Mouse (Mus musculus) MEL (cell line): ENCODE measurements around the gene Ugt1a9. TPM values are rescaled to one million over a fixed set of nuclear protein-coding genes. Genes with fewer than 3 reads are reported as not detected.

ENCODE experiments used
- DNase-seq: peaks from one replicate; pipeline ENCODE4 v3.0.0; 2011; ENCODE audit warnings: low read depth, low spot score
- H3K27ac ChIP-seq: 2 replicates; pipeline ENCODE4 v1.5.1; 2012; ENCODE audit warnings: low read depth, mild to moderate bottlenecking, control low read depth, low read length, moderate library complexity; ENCODE audit not compliant: control insufficient read depth
- H3K27me3 ChIP-seq, 2 experiments: fragments of 150-350 bp in 1 of 2; sonication (generic) in 1 of 2; 2 replicates each; pipeline ENCODE4 v1.6.1; 2012; ENCODE audit warnings: low read length in 2 of 2, mild to moderate bottlenecking in 2 of 2, improper control_type of control experiment in 1 of 2, moderate library complexity in 1 of 2; ENCODE audit not compliant: insufficient read depth in 2 of 2, control insufficient read depth in 1 of 2
- H3K36me3 ChIP-seq, 2 experiments: 2 replicates each; pipeline ENCODE4 v1.6.1; 2012 to 2014; ENCODE audit warnings: low read length in 2 of 2, improper control_type of control experiment in 1 of 2, inconsistent platforms in 1 of 2, mild to moderate bottlenecking in 1 of 2; ENCODE audit not compliant: insufficient read depth in 2 of 2, control insufficient read depth in 1 of 2
- H3K4me1 ChIP-seq, 2 experiments: fragments of 150-350 bp in 1 of 2; sonication (generic) in 1 of 2; 2 replicates each; pipeline ENCODE4 v1.6.1; 2012; ENCODE audit warnings: low read length in 2 of 2, improper control_type of control experiment in 1 of 2, mild to moderate bottlenecking in 1 of 2; ENCODE audit not compliant: insufficient read depth in 2 of 2, control insufficient read depth in 1 of 2
- H3K4me3 ChIP-seq, 2 experiments: fragments of 150-350 bp in 1 of 2; sonication (generic) in 1 of 2; 2 replicates each; pipeline ENCODE4 v1.5.1; 2012; ENCODE audit warnings: low read depth in 2 of 2, low read length in 2 of 2, mild to moderate bottlenecking in 2 of 2, moderate library complexity in 2 of 2, control low read depth in 1 of 2, improper control_type of control experiment in 1 of 2; ENCODE audit not compliant: control insufficient read depth in 1 of 2, insufficient read depth in 1 of 2
- H3K79me2 ChIP-seq: 2 replicates; pipeline ENCODE4 v1.6.1; 2012; ENCODE audit warnings: mild to moderate bottlenecking, low read length, moderate library complexity; ENCODE audit not compliant: control insufficient read depth, poor library complexity, insufficient read depth
- H3K9ac ChIP-seq: 2 replicates; pipeline ENCODE4 v1.6.1; 2012; ENCODE audit warnings: low read depth, mild to moderate bottlenecking, control low read depth, low read length, moderate library complexity; ENCODE audit not compliant: control insufficient read depth, poor library complexity, severe bottlenecking
- H3K9me3 ChIP-seq: fragments of 150-350 bp; sonication (generic); replicated peaks from 2 replicates; pipeline ENCODE4 v1.6.1; 2012; ENCODE audit warnings: mild to moderate bottlenecking, low read length, improper control_type of control experiment, moderate library complexity; ENCODE audit not compliant: insufficient read depth
- BHLHE40 ChIP-seq: IDR thresholded peaks from 2 replicates; pipeline ENCODE4 v1.6.1; 2012; ENCODE audit warnings: low read depth, mild to moderate bottlenecking, inconsistent platforms, low read length, improper control_type of control experiment, borderline replicate concordance
- CHD1 ChIP-seq: IDR thresholded peaks from 2 replicates; pipeline ENCODE4 v1.6.1; 2012; ENCODE audit warnings: low read depth, mild to moderate bottlenecking, inconsistent platforms, low read length, improper control_type of control experiment
- CHD2 ChIP-seq: IDR thresholded peaks from 2 replicates; pipeline ENCODE4 v1.6.1; 2011; ENCODE audit warnings: low read length, improper control_type of control experiment
- CTCF ChIP-seq, 3 experiments: IDR thresholded peaks in 2 of 3; conservative IDR thresholded peaks in 1 of 3; 2 replicates each; pipeline ENCODE4 v1.5.1; 2011 to 2012; ENCODE audit warnings: low read length in 3 of 3, low read depth in 2 of 3, mild to moderate bottlenecking in 2 of 3, improper control_type of control experiment in 1 of 3, inconsistent platforms in 1 of 3, mixed read lengths in 1 of 3, moderate library complexity in 1 of 3; ENCODE audit not compliant: control insufficient read depth in 1 of 3, insufficient read depth in 1 of 3, poor library complexity in 1 of 3, severe bottlenecking in 1 of 3
- E2F4 ChIP-seq: IDR thresholded peaks from 2 replicates; pipeline ENCODE4 v1.6.1; 2011; ENCODE audit warnings: low read depth, low read length, improper control_type of control experiment, borderline replicate concordance
- EP300 ChIP-seq, 2 experiments: IDR thresholded peaks; 2 replicates each; pipeline ENCODE4 v1.6.1; 2011; ENCODE audit warnings: improper control_type of control experiment in 2 of 2, low read length in 2 of 2, low read depth in 1 of 2, mild to moderate bottlenecking in 1 of 2
- ETS1 ChIP-seq: IDR thresholded peaks from 2 replicates; pipeline ENCODE4 v1.6.1; 2012; ENCODE audit warnings: low read depth, mild to moderate bottlenecking, inconsistent platforms, low read length, improper control_type of control experiment, moderate library complexity
- KAT2A ChIP-seq: conservative IDR thresholded peaks from 2 replicates; pipeline ENCODE4 v1.6.1; 2012; ENCODE audit warnings: low read depth, low read length, improper control_type of control experiment, inconsistent platforms
- MAFK ChIP-seq: IDR thresholded peaks from 2 replicates; pipeline ENCODE4 v1.6.1; 2011; ENCODE audit warnings: low read depth, mild to moderate bottlenecking, low read length, improper control_type of control experiment, borderline replicate concordance
- MAX ChIP-seq: IDR thresholded peaks from 2 replicates; pipeline ENCODE4 v1.6.1; 2011; ENCODE audit warnings: low read length, improper control_type of control experiment
- MAZ ChIP-seq: IDR thresholded peaks from 2 replicates; pipeline ENCODE4 v1.6.1; 2012; ENCODE audit warnings: low read depth, mild to moderate bottlenecking, inconsistent platforms, low read length, improper control_type of control experiment
- MEF2A ChIP-seq: IDR thresholded peaks from 2 replicates; pipeline ENCODE4 v1.6.1; 2014; ENCODE audit warnings: low read depth, mild to moderate bottlenecking, inconsistent platforms, low read length, improper control_type of control experiment; ENCODE audit not compliant: poor library complexity, insufficient replicate concordance, severe bottlenecking; ENCODE audit errors: extremely low read depth
- MXI1 ChIP-seq: IDR thresholded peaks from 2 replicates; pipeline ENCODE4 v1.6.1; 2011; ENCODE audit warnings: mild to moderate bottlenecking, low read depth, low read length, improper control_type of control experiment
- MYB ChIP-seq: IDR thresholded peaks from 2 replicates; pipeline ENCODE4 v1.6.1; 2011; ENCODE audit warnings: mild to moderate bottlenecking, low read depth, low read length, improper control_type of control experiment
- NELFE ChIP-seq: IDR thresholded peaks from 2 replicates; pipeline ENCODE4 v1.6.1; 2011; ENCODE audit warnings: low read depth, low read length, improper control_type of control experiment
- NRF1 ChIP-seq: IDR thresholded peaks from 2 replicates; pipeline ENCODE4 v1.6.1; 2014; ENCODE audit warnings: low read depth, mild to moderate bottlenecking, inconsistent platforms, low read length, improper control_type of control experiment, moderate library complexity; ENCODE audit not compliant: poor library complexity, insufficient read depth, severe bottlenecking
- POLR2A ChIP-seq, 2 experiments: IDR thresholded peaks; 2 replicates each; pipeline ENCODE4 v1.6.1; 2011 to 2012; ENCODE audit warnings: low read length in 2 of 2, mild to moderate bottlenecking in 2 of 2, control low read depth in 1 of 2, improper control_type of control experiment in 1 of 2, low read depth in 1 of 2, moderate library complexity in 1 of 2; ENCODE audit not compliant: control insufficient read depth in 1 of 2, insufficient read depth in 1 of 2, poor library complexity in 1 of 2
- POLR2AphosphoS5 ChIP-seq: IDR thresholded peaks from 2 replicates; pipeline ENCODE4 v1.6.1; 2012; ENCODE audit warnings: low read depth, borderline replicate concordance, mild to moderate bottlenecking, inconsistent platforms, low read length, moderate library complexity, mixed read lengths
- RAD21 ChIP-seq: IDR thresholded peaks from 2 replicates; pipeline ENCODE4 v1.6.1; 2011; ENCODE audit warnings: mild to moderate bottlenecking, low read depth, low read length, improper control_type of control experiment
- RCOR1 ChIP-seq: IDR thresholded peaks from 2 replicates; pipeline ENCODE4 v1.6.1; 2012; ENCODE audit warnings: low read depth, mild to moderate bottlenecking, inconsistent platforms, low read length, improper control_type of control experiment
- SIN3A ChIP-seq: IDR thresholded peaks from 2 replicates; pipeline ENCODE4 v1.6.1; 2012; ENCODE audit warnings: low read length, improper control_type of control experiment, inconsistent platforms
- SMC3 ChIP-seq: IDR thresholded peaks from 2 replicates; pipeline ENCODE4 v1.6.1; 2011; ENCODE audit warnings: low read depth, low read length, improper control_type of control experiment
- TBP ChIP-seq: IDR thresholded peaks from 2 replicates; pipeline ENCODE4 v1.8.0; 2011; ENCODE audit warnings: low read depth, low read length, improper control_type of control experiment
- TCF12 ChIP-seq: IDR thresholded peaks from 2 replicates; pipeline ENCODE4 v1.6.1; 2014; ENCODE audit warnings: low read depth, mild to moderate bottlenecking, inconsistent platforms, low read length, improper control_type of control experiment, moderate library complexity
- UBTF ChIP-seq: IDR thresholded peaks from 2 replicates; pipeline ENCODE4 v1.6.1; 2012; ENCODE audit warnings: low read depth, mild to moderate bottlenecking, inconsistent platforms, low read length, improper control_type of control experiment, moderate library complexity, borderline replicate concordance; ENCODE audit not compliant: insufficient read depth
- USF1 ChIP-seq: IDR thresholded peaks from 2 replicates; pipeline ENCODE4 v1.6.1; 2014; ENCODE audit warnings: low read depth, mild to moderate bottlenecking, inconsistent platforms, low read length, improper control_type of control experiment, moderate library complexity
- USF2 ChIP-seq, 2 experiments: IDR thresholded peaks; 2 replicates each; pipeline ENCODE4 v1.6.1; 2011 to 2012; ENCODE audit warnings: improper control_type of control experiment in 2 of 2, low read length in 2 of 2, borderline replicate concordance in 1 of 2, inconsistent platforms in 1 of 2, low read depth in 1 of 2, mild to moderate bottlenecking in 1 of 2; ENCODE audit not compliant: insufficient read depth in 1 of 2
- ZKSCAN1 ChIP-seq: IDR thresholded peaks from 2 replicates; pipeline ENCODE4 v1.6.1; 2012; ENCODE audit warnings: low read depth, mild to moderate bottlenecking, inconsistent platforms, low read length, improper control_type of control experiment, moderate library complexity
- ZMIZ1 ChIP-seq: IDR thresholded peaks from 2 replicates; pipeline ENCODE4 v1.6.1; 2012; ENCODE audit warnings: low read depth, mild to moderate bottlenecking, inconsistent platforms, low read length, improper control_type of control experiment, moderate library complexity
- ZNF384 ChIP-seq: IDR thresholded peaks from 2 replicates; pipeline ENCODE4 v1.6.1; 2012; ENCODE audit warnings: low read depth, mild to moderate bottlenecking, inconsistent platforms, low read length, improper control_type of control experiment
- polyA plus RNA-seq, 2 experiments: library from polyadenylated mRNA; stranded (reverse) in 1 of 2; unstranded in 1 of 2; fragments of >175 nt in 1 of 2; fragments of >200 nt in 1 of 2; gene quantifications; 2 replicates each; pipeline versions ENCODE4 v1.2.1 to v1.2.4; 2012; ENCODE audit warnings: low replicate concordance in 2 of 2, low read depth in 1 of 2; ENCODE audit not compliant: insufficient read length in 2 of 2, insufficient read depth in 1 of 2, missing spikeins in 1 of 2
- total RNA-seq: library from RNA; depleted of rRNA; stranded (reverse); fragments of 300-350 nt; gene quantifications from 2 replicates; pipeline ENCODE4 v1.2.3, GENCODE M21; 2012

The Ugt1a9 gene
- total and polyA plus RNA-seq, 3 experiments: not detected

DNA sequence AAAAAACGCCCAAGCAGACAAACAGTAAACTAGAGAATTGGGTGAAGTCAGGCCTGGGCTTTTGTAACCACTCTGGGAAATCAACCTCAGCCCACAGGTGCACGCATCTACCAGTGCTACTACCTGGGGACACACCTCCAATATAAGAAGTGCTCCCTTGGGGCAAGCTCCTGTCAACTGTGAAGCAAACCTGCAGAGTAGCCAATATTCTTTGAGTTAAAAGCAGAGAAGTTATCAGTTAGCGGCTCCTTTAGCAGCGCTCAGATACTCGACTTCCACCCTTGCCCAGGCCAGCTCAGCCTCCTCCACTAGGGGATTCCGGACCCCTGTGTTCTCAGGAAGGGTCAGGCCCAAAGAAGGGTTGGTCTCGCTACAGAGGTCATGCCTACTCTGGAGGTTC, 191.1 kb downstream of the Ugt1a9 start:
- H3K9me3 ChIP-seq: no peaks in the 10 kb centered on the region
- no peak overlapping the region for H3K4me3 ChIP-seq
- H3K36me3 ChIP-seq: peaks cover 14 to 24% of the 10 kb centered on the region in 2 experiments
- H3K27ac ChIP-seq: peak overlapping the region; percentile 31; the same call in 1 of the 2 replicates
- TF ChIP-seq MAZ: no peak
- TF ChIP-seq POLR2A (IDR thresholded peaks at IDR 0.05; ENCODE audit: control insufficient read depth in 1 of 2, insufficient read depth in 1 of 2, low read depth in 1 of 2, low read length in 2 of 2, poor library complexity in 1 of 2): no peak; a peak in 2 of 4 replicates
- no peak for TF ChIP-seq UBTF
- TF ChIP-seq NELFE: peak; percentile 20; the same call in 1 of the 2 replicates
- TF ChIP-seq SIN3A: no peak; the same call in 1 of the 2 replicates
- TF ChIP-seq ZKSCAN1: no peak
- no peak for TF ChIP-seq USF2 (IDR thresholded peaks at IDR 0.05; ENCODE audit: borderline replicate concordance in 1 of 2, insufficient read depth in 1 of 2, low read depth in 1 of 2, low read length in 2 of 2)
- no peak for TF ChIP-seq POLR2AphosphoS5
- peak; percentile 13; the same call in 1 of the 2 replicates for TF ChIP-seq SMC3
- TF ChIP-seq ETS1: no peak
- TF ChIP-seq CTCF (IDR thresholded peaks at IDR 0.05 in 2 of 3, conservative IDR thresholded peaks at IDR 0.05 in 1 of 3; ENCODE audit: control insufficient read depth in 1 of 3, insufficient read depth in 1 of 3, low read depth in 2 of 3, low read length in 3 of 3, poor library complexity in 1 of 3, severe bottlenecking in 1 of 3): no peak
- no peak for TF ChIP-seq MXI1
- TF ChIP-seq MAX: 0 out of 2 replicates have a peak, but pooled peaks have one; percentile 1
- 0 out of 4 replicates have a peak, but pooled peaks of 1 of the 2 experiments have one; percentile 5 for TF ChIP-seq EP300 (IDR thresholded peaks at IDR 0.05; ENCODE audit: low read depth in 1 of 2, low read length in 2 of 2)
- TF ChIP-seq BHLHE40: no peak
- no peak for TF ChIP-seq ZNF384
- TF ChIP-seq ZMIZ1: peak; percentile 61; the same call in 1 of the 2 replicates
- TF ChIP-seq, all 39 proteins: peak for 5
- no peaks in the 10 kb centered on the region for H3K79me2 ChIP-seq
- peaks cover 7 to 17% of the 10 kb centered on the region in 2 experiments for H3K4me1 ChIP-seq
- DNase-seq: peak; percentile 49
- H3K9ac ChIP-seq: no peak overlapping the region
- H3K27me3 ChIP-seq: no peaks in the 10 kb centered on the region

DNA sequence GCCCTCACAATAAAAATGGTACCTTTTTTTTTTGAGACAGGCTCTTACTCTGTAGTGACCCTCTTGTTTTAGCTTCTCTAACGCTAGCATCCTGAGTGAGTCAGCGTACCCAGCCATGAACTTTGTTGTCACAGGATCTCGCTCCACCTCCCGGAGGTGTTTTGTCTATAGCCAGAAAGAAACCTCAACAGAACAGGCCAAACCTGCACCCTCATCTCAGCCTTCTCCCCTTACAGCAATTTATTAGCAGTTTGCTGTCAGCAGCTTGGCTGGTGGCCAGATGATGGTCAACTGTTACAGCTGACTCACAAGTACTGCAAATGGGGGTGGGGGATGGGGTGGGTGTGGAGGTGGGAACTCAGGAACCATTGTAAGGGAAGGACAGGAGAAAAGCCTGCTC, 191.7 kb downstream of the Ugt1a9 start:
- Histone ChIP-seq H3K4me1 (peaks cover 7 to 17% of the 10 kb centered on the region in 2 experiments), H3K9me3 (no peaks in the 10 kb centered on the region), H3K27ac (peak overlapping the region; percentile 31), H3K27me3 (no peaks in the 10 kb centered on the region), H3K9ac (no peak overlapping the region), H3K79me2 (no peaks in the 10 kb centered on the region), H3K36me3 (peaks cover 14 to 24% of the 10 kb centered on the region in 2 experiments), H3K4me3 (no peak overlapping the region)
- peak; percentile 94 for DNase-seq
- TF ChIP-seq NELFE (0 out of 2 replicates have a peak, but pooled peaks have one; percentile 2), MAFK (no peak), SMC3 (no peak), NRF1 (no peak), MYB (peak; percentile 53; the same call in 1 of the 2 replicates), USF2 (IDR thresholded peaks at IDR 0.05; ENCODE audit: borderline replicate concordance in 1 of 2, insufficient read depth in 1 of 2, low read depth in 1 of 2, low read length in 2 of 2) (no peak), KAT2A (no peak), MAX (no peak), CHD1 (no peak), RAD21 (no peak), MEF2A (no peak), TCF12 (0 out of 2 replicates have a peak, but pooled peaks have one; percentile 23), E2F4 (no peak), ZNF384 (no peak), MAZ (no peak), RCOR1 (no peak; the same call in 1 of the 2 replicates), CHD2 (peak; percentile 58; the same call in 1 of the 2 replicates), TBP (peak; percentile 31; the same call in 1 of the 2 replicates), ZKSCAN1 (no peak), USF1 (no peak)
